Mouse (Mus musculus) erythroblast, embryonic 14.5 days (primary cell): Measurements from ENCODE around the gene Spty2d1.

Experiments used
- GATA1 ChIP-seq: IDR thresholded peaks from 2 replicates; pipeline ENCODE4 v1.6.1; 2012; ENCODE audit warnings: low read length, inconsistent platforms, mixed read lengths
- TAL1 ChIP-seq: IDR thresholded peaks from 3 replicates; pipeline ENCODE4 v1.6.1; 2012; ENCODE audit warnings: low read length, inconsistent platforms, mixed read lengths

GRCm38 (mm10) chr7:46995558-46995957 lies 12.7 kb downstream of the Spty2d1 start:
- TF ChIP-seq TAL1 (no peak), GATA1 (no peak)
